Mouse (Mus musculus) cerebellum, adult 2 months (tissue): ENCODE results near the gene Mkrn2. TPM values are rescaled to one million over a fixed set of nuclear protein-coding genes. Genes with fewer than 3 reads are reported as not detected.

Experiments used
- DNase-seq, 2 experiments: peaks; one replicate each; pipeline ENCODE4 v3.0.0; 2021
- H3K27ac ChIP-seq: fragments of 200-500 bp; 2 replicates; pipeline ENCODE4 v1.5.1; 2012; ENCODE audit warnings: low read length, control low read depth, inconsistent platforms; ENCODE audit not compliant: insufficient read depth
- H3K27me3 ChIP-seq: fragments of 200-500 bp; 2 replicates; pipeline ENCODE4 v1.6.1; 2012; ENCODE audit warnings: inconsistent platforms, mild to moderate bottlenecking, low read length, moderate library complexity; ENCODE audit not compliant: control insufficient read depth, insufficient read depth
- H3K4me1 ChIP-seq: fragments of 200-500 bp; 2 replicates; pipeline ENCODE4 v1.6.1; 2011; ENCODE audit warnings: low read length; ENCODE audit not compliant: control insufficient read depth, insufficient read depth
- H3K4me3 ChIP-seq: fragments of 200-500 bp; replicated peaks from 2 replicates; pipeline ENCODE3; 2011; ENCODE audit warnings: mild to moderate bottlenecking, low read depth, low read length, control low read depth; ENCODE audit not compliant: insufficient read depth
- CTCF ChIP-seq: fragments of 200-500 bp; IDR thresholded peaks from 2 replicates; pipeline ENCODE4 v1.5.1; 2011; ENCODE audit warnings: low read depth, mild to moderate bottlenecking, control low read depth, low read length, moderate library complexity, borderline replicate concordance; ENCODE audit not compliant: insufficient read depth
- POLR2A ChIP-seq: fragments of 200-500 bp; IDR thresholded peaks from 2 replicates; pipeline ENCODE4 v1.6.1; 2011; ENCODE audit warnings: low read length, control low read depth, borderline replicate concordance; ENCODE audit not compliant: insufficient read depth
- WGBS: fragments of 180-500 bp; shearing (Covaris S2); methylation state at CpG from one replicate; pipeline ENCODE4 v1.1.7; 2018; 5-methylcytosine and 5-hydroxymethylcytosine counted together
- polyA plus RNA-seq: library from polyadenylated mRNA; depleted of rRNA; stranded (reverse); fragments of >200 nt; gene quantifications from 2 replicates; pipeline ENCODE4 v1.2.3, GENCODE M21; 2012

Mkrn2 gene
- polyA plus RNA-seq, 1 experiment: 34.7 TPM

DNA sequence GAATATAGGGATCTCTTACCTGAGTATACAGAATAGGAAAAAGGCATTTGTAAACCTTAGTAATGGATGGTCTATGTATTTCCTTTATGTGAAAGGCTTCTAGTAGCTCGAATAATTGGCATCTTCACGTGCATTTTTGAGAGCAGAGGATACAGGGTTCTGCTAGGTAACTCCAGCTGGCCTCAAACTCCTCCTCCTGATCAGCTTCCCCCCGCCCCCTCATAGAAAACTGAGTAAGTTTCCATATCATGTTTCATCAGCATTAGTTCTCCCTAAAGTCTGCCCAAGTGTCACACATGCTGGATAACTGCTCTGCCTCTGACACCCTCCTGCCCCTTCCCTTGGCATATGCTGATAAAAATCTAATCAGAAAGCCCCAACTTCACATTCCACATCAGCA lies 20.9 kb upstream of the Mkrn2 start:
- H3K27me3 ChIP-seq: no peaks in the 10 kb centered on the region
- 85% methylated on average over 3 of the region's 3 CpGs for WGBS
- TF ChIP-seq CTCF (no peak), POLR2A (no peak)
- no peak for DNase-seq
- no peak overlapping the region for H3K4me3 ChIP-seq
- H3K27ac ChIP-seq: no peak overlapping the region
- no peaks in the 10 kb centered on the region for H3K4me1 ChIP-seq

DNA sequence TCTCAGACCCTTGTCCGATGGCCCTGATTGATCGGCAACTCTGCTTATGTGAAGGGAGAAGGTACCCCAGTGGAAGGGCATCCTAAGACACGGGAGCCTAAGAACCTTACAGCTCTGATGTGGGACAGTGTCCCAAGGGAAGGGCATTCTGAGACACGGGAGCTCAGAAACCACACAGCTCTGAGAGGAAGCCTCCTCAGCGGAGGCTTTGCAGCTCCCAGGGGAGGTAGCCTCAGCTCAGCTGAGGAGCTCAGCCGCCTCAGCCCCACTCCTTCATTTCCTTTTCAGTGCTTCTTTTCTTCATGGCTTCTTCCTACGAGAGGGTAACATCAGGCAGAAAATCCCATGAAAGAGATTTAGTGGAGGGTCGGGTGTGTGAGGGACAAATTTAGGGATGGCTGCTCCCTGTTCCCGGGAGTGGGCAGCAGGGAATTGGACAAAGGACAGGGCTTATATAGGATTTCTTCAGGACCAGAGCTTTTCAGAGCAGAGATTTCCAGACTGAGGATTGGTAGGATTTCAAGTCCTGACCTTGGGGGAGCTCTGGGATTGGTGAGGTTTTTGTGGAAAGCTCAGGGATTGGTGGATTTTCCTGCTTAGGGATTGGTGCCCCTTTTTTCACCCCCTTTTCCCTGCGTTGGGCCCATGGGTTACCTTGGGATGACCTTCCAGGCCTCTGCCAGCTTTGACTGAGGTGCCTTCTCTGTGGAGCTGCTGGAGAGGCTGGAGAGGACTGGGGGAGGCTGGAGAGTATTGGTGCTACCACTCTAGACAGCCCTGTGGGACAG lies 19.2 kb upstream of the Mkrn2 start:
- no peaks in the 10 kb centered on the region for H3K4me1 ChIP-seq
- TF ChIP-seq CTCF (no peak), POLR2A (no peak)
- DNase-seq: no peak
- H3K27me3 ChIP-seq: no peaks in the 10 kb centered on the region
- H3K27ac ChIP-seq: no peak overlapping the region
- 81% methylated on average over 10 of the region's 10 CpGs for WGBS
- H3K4me3 ChIP-seq: no peak overlapping the region

DNA sequence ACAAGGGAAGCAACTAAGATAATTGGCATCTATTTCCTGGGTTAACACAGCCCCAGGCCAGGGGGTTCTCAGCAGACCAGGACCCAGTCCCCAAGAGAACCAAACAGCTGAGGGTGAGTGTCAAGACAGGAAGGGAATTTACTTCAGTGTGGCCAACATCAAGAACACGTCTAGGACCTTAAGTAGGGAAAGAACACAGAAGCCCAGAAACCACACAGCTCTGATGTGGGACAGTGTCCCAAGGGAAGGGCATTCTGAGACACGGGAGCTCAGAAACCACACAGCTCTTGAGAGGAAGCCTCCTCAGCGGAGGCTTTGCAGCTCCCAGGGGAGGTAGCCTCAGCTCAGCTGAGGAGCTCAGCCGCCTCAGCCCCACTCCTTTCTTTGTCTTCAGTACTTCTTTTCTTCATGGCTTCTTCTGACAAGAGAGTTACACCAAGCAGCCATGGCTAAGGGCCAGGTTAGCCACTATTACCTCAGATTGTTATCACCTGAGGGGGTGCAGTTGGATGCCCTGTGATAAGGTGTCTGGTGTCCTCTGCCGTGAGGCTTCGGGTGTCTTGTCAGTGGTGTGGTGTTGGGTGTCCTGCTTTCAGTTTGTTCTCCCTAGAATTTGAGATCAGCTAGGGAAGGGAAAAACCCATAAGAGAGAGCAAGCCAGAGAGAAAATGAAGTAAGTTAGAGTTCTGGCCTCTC lies 18.1 kb upstream of the Mkrn2 start:
- Histone ChIP-seq H3K4me3 (no peak overlapping the region), H3K4me1 (no peaks in the 10 kb centered on the region), H3K27ac (no peak overlapping the region), H3K27me3 (no peaks in the 10 kb centered on the region)
- WGBS: 82% methylated on average over 6 of the region's 6 CpGs
- DNase-seq: no peak
- TF ChIP-seq POLR2A: no peak
- no peak for TF ChIP-seq CTCF

DNA sequence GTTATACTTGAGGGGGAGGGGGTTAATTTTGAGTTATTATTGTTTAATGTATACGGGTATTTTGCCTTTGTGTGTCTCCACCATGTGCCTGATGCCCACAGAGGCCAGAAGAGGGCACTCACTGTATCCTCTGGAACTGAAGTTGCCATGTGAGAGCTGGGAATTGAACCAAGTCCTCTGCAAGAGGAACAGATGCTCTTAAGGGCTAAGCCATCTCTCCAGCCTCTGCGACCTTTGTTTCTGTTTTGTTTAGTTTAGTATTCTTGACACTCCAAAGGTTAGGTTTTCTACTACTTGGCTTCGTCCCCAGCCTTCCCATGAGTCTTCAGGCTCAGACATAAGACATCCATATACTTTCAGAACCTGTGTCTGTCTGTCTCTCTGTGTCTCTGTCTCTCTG lies 17.5 kb upstream of the Mkrn2 start:
- Histone ChIP-seq H3K4me1 (no peaks in the 10 kb centered on the region), H3K27ac (no peak overlapping the region), H3K27me3 (no peaks in the 10 kb centered on the region), H3K4me3 (no peak overlapping the region)
- TF ChIP-seq CTCF: 0 out of 2 replicates have a peak, but pooled peaks have one; percentile 2
- no peak for TF ChIP-seq POLR2A
- DNase-seq: no peak
- WGBS: 66% methylated on average over 3 of the region's 3 CpGs

DNA sequence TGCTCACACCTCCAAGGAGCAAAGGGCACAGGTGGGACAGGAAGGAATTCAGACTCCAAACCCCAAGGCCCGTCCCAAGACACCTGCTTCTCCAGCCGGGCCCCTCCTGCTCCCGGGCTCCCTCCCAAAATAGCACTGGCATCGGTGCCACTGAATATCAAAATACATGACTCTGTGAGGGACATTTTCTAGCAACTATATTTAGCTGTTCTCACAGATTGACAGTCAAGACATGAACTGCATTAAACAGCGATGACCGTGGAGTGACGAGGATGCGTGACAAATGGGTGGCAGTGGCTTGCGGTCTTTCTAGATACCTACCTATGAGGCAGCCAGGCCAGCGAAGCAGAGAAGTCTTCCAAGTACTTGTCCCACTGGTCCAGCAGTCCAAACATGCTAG lies 15.4 kb upstream of the Mkrn2 start:
- TF ChIP-seq POLR2A (no peak), CTCF (no peak)
- no peaks in the 10 kb centered on the region for H3K27me3 ChIP-seq
- H3K27ac ChIP-seq: no peak overlapping the region
- no peak overlapping the region for H3K4me3 ChIP-seq
- 42% methylated on average over 10 of the region's 10 CpGs for WGBS
- no peak for DNase-seq
- no peaks in the 10 kb centered on the region for H3K4me1 ChIP-seq

DNA sequence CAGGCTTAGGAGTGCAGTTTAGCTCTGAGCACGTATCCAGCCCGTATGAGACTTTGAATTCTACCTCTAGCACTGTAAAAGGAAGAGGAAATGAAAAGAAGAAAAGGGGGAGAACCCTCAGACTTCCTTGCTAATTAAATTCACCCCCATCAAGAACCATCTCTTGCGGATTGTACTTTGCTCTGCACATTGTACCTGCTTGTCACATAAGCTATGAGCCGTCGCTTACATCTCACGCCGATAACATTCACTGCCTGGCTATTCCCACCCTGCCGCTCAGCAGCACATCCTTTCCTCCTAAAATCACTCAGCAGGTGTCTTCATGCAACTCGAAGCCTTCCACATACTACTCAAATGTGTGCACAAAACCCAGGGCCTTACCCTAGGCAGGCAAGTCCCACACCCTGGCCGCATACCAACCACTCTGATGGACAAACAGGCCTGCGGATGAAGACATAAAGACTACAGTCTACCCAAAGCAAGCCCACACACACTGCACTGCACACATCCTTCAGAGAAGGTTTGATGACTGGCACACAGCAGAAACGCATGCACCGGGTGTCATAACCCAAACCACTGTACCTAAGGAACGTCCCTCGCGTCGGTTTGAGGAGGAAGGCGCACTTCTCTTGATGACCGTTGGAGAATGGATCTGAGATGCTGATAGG lies 9.9 kb upstream of the Mkrn2 start:
- WGBS: 85% methylated on average over 19 of the region's 19 CpGs
- Histone ChIP-seq H3K4me3 (no peak overlapping the region), H3K4me1 (no peaks in the 10 kb centered on the region), H3K27me3 (no peaks in the 10 kb centered on the region), H3K27ac (no peak overlapping the region)
- TF ChIP-seq POLR2A: no peak
- no peak for TF ChIP-seq CTCF
- DNase-seq: no peak

DNA sequence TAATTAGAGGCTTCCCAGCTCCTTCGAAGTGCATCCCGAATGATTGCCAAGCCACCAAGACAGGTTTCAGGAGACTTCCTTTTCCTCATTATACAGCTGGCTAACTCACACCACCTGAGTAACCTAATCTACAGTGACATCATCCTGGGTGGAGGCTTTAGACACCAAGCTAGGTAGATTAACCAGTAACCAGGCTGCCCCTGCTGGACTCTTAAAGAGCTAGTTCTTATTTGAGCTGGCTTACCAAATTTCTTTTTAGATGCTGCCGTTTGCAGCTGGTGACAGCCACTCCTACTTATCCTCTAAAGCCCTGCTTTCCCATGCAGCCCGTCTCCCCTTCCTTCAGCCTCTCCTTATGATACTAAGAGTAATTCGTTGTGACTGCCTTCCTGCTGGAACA lies 9.2 kb upstream of the Mkrn2 start, which contains the start of gene Mkrn2os:
TSS of gene Mkrn2os (minus strand) at position 119 of the 400 bp plus-strand sequence.
- no peak for DNase-seq
- Histone ChIP-seq H3K27ac (no peak within 1 kb of the TSS), H3K4me1 (no peaks in the 10 kb centered on the region), H3K4me3 (no peak within 1 kb of the TSS), H3K27me3 (no peaks in the 10 kb centered on the region)
- 63% methylated on average over 5 of the region's 5 CpGs for WGBS
- TF ChIP-seq CTCF: no peak
- no peak for TF ChIP-seq POLR2A
